Mouse (Mus musculus) midbrain, embryonic 12.5 days (tissue): ENCODE measurements at regions not wholly inside any gene's neighbourhood (a gene's known extent, or its start where the extent isn't known, plus 50 kb on each side); places are given as distances from the start of the nearest gene placed in this dataset.

Source experiments
- ATAC-seq: fragments of 200-750 bp; cut with Nextera tagmentation; 2 replicates; pipeline ENCODE4 v1.8.0; 2017; ENCODE audit warnings: low read depth, moderate TSS enrichment, moderate library complexity; ENCODE audit not compliant: low FRiP score
- H3K27ac ChIP-seq: fragments of 300-500 bp; sonication (generic); replicated peaks from 2 replicates; pipeline ENCODE4 v1.5.1; 2016; ENCODE audit warnings: mild to moderate bottlenecking
- H3K27me3 ChIP-seq: fragments of 300-500 bp; sonication (generic); 2 replicates; pipeline ENCODE4 v1.6.1; 2016; ENCODE audit warnings: mild to moderate bottlenecking
- H3K36me3 ChIP-seq: fragments of 300-500 bp; sonication (generic); 2 replicates; pipeline ENCODE4 v1.6.1; 2016
- H3K4me1 ChIP-seq: fragments of 300-500 bp; sonication (generic); 2 replicates; pipeline ENCODE4 v1.6.1; 2016
- H3K4me2 ChIP-seq: fragments of 300-500 bp; sonication (generic); replicated peaks from 2 replicates; pipeline ENCODE4 v1.6.1; 2016; ENCODE audit warnings: mild to moderate bottlenecking, moderate library complexity
- H3K4me3 ChIP-seq: fragments of 300-500 bp; sonication (generic); 2 replicates; pipeline ENCODE4 v1.5.1; 2016; ENCODE audit warnings: mild to moderate bottlenecking
- H3K9ac ChIP-seq: fragments of 300-500 bp; sonication (generic); replicated peaks from 2 replicates; pipeline ENCODE4 v1.6.1; 2016; ENCODE audit warnings: mild to moderate bottlenecking, moderate library complexity
- H3K9me3 ChIP-seq: fragments of 300-500 bp; sonication (generic); 2 replicates; pipeline ENCODE4 v1.6.1; 2016; ENCODE audit warnings: mild to moderate bottlenecking
- WGBS: fragments of 180-500 bp; shearing (Covaris S2); methylation state at CpG from one replicate; pipeline ENCODE4 v1.1.7; 2016; 5-methylcytosine and 5-hydroxymethylcytosine counted together

GRCm38 (mm10) chr9:59096551-59097268 is 60.5 kb upstream of the Neo1 start:
- Histone ChIP-seq H3K27ac (no peak overlapping the region), H3K4me3 (no peak overlapping the region), H3K9ac (no peak overlapping the region), H3K4me2 (no peak overlapping the region), H3K4me1 (peaks cover 13% of the 10 kb centered on the region; the same call in 1 of the 2 replicates), H3K36me3 (no peaks in the 10 kb centered on the region), H3K9me3 (no peaks in the 10 kb centered on the region), H3K27me3 (no peaks in the 10 kb centered on the region)
- ATAC-seq, result no peak
- WGBS, result 61% methylated on average over 12 of the region's 12 CpGs

- Histone ChIP-seq H3K4me3 (no peak overlapping the region), H3K36me3 (no peaks in the 10 kb centered on the region), H3K27me3 (no peaks in the 10 kb centered on the region), H3K4me2 (no peak overlapping the region), H3K27ac (no peak overlapping the region), H3K4me1 (peaks cover 13% of the 10 kb centered on the region; the same call in 1 of the 2 replicates), H3K9ac (no peak overlapping the region), H3K9me3 (no peaks in the 10 kb centered on the region)
- WGBS, result 85% methylated on average over 7 of the region's 7 CpGs
- no peak for ATAC-seq
Observed at GRCm38 (mm10) chr9:59095626-59096025, 59.4 kb upstream of the Neo1 start.

- Histone ChIP-seq H3K4me3 (no peak overlapping the region), H3K27ac (no peak overlapping the region), H3K9ac (no peak overlapping the region), H3K9me3 (no peaks in the 10 kb centered on the region), H3K27me3 (no peaks in the 10 kb centered on the region), H3K4me2 (no peak overlapping the region), H3K4me1 (peaks cover 10% of the 10 kb centered on the region; the same call in 1 of the 2 replicates), H3K36me3 (no peaks in the 10 kb centered on the region)
- no peak for ATAC-seq
- WGBS, result 82% methylated on average over 4 of the region's 4 CpGs
Observed at GRCm38 (mm10) chr9:59094106-59094505, 57.9 kb upstream of the Neo1 start.

- Histone ChIP-seq H3K4me3 (no peak overlapping the region), H3K9me3 (no peaks in the 10 kb centered on the region), H3K36me3 (no peaks in the 10 kb centered on the region), H3K27me3 (no peaks in the 10 kb centered on the region), H3K9ac (no peak overlapping the region), H3K4me1 (no peaks in the 10 kb centered on the region), H3K4me2 (no peak overlapping the region), H3K27ac (no peak overlapping the region)
- 92% methylated on average over 3 of the region's 3 CpGs for WGBS
- no peak for ATAC-seq
Observed at GRCm38 (mm10) chr9:59091179-59091578, 54.9 kb upstream of the Neo1 start.

- Histone ChIP-seq H3K4me3 (no peak overlapping the region), H3K9me3 (no peaks in the 10 kb centered on the region), H3K4me2 (no peak overlapping the region), H3K9ac (no peak overlapping the region), H3K27ac (no peak overlapping the region), H3K27me3 (no peaks in the 10 kb centered on the region), H3K36me3 (no peaks in the 10 kb centered on the region), H3K4me1 (no peaks in the 10 kb centered on the region)
- 85% methylated on average over 3 of the region's 3 CpGs for WGBS
- ATAC-seq, result no peak
Observed at GRCm38 (mm10) chr9:59087704-59088103, 51.5 kb upstream of the Neo1 start.

GRCm38 (mm10) chr9:59087112-59087511 is 50.9 kb upstream of the Neo1 start:
- H3K27me3 ChIP-seq, result no peaks in the 10 kb centered on the region

GRCm38 (mm10) chr9:59086556-59087102 is 50.4 kb upstream of the Neo1 start:
- no peak for ATAC-seq
- H3K4me2 ChIP-seq, result no peak overlapping the region
- no peak overlapping the region for H3K27ac ChIP-seq
- H3K27me3 ChIP-seq, result no peaks in the 10 kb centered on the region
- H3K9ac ChIP-seq, result no peak overlapping the region
- 91% methylated on average over 10 of the region's 10 CpGs for WGBS
- H3K9me3 ChIP-seq, result no peaks in the 10 kb centered on the region
- no peak overlapping the region for H3K4me3 ChIP-seq
- no peaks in the 10 kb centered on the region for H3K4me1 ChIP-seq
- no peaks in the 10 kb centered on the region for H3K36me3 ChIP-seq

More at GRCm38 (mm10) chr9:59087112-59087511, 50.9 kb upstream of the Neo1 start:
- H3K4me1 ChIP-seq, result no peaks in the 10 kb centered on the region
- H3K27ac ChIP-seq, result no peak overlapping the region
- H3K9ac ChIP-seq, result no peak overlapping the region
- H3K9me3 ChIP-seq, result no peaks in the 10 kb centered on the region
- H3K4me3 ChIP-seq, result no peak overlapping the region
- WGBS, result 80% methylated on average over 9 of the region's 9 CpGs
- no peak for ATAC-seq
- H3K4me2 ChIP-seq, result no peak overlapping the region
- H3K36me3 ChIP-seq, result no peaks in the 10 kb centered on the region
